48 mouse cellular contexts compared by ENCODE assay signal in the genomic region with DNA sequence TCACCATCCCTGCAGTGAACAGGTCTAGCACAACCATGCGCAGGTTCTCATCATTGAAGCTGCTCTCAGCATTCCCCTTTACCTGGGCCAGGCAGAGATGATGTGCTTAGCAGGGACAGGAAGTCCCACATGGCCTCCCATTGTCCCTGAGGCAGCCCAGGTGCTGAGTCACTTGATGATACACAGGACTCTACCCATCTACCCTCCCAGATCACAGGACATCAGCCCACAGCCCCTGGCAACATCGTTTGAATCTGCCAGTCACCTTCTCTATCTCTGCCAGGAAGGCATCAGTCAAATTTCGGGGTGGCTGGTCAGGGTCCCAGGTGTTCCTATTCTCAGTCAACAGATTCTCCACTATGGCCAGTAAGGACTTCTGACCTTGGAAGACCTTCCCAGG. TPM values are rescaled to one million over a fixed set of nuclear protein-coding genes. Genes with fewer than 3 reads are reported as not detected.
"Had no signal": no experiment of that assay in that cellular context is flagged by ENCODE, and none has a peak within 500 bp of the region (broad histone marks: within the 10 kb centered on the region; RNA-seq: fewer than 3 reads in every experiment).

No protein-coding gene starts in this region.

- H3K4me3 ChIP-seq: heart, embryonic 13.5 days; heart, embryonic 15.5 days; hindbrain, embryonic 10.5 days; hindbrain, embryonic 12.5 days; hindbrain, embryonic 13.5 days; hindbrain, embryonic 15.5 days; intestine, embryonic 15.5 days; kidney, embryonic 15.5 days; layer of hippocampus, adult 2 months; left cerebral cortex, adult 2 months had no signal

- H3K27ac ChIP-seq: heart, embryonic 13.5 days; heart, embryonic 15.5 days; hindbrain, embryonic 10.5 days; hindbrain, embryonic 12.5 days; hindbrain, embryonic 13.5 days; hindbrain, embryonic 14.5 days; hindbrain, embryonic 15.5 days; hindbrain, postnatal 0 days; intestine, embryonic 15.5 days; kidney, embryonic 15.5 days; kidney, postnatal 0 days; layer of hippocampus, adult 2 months; left cerebral cortex, adult 2 months had no signal

- H3K27me3 ChIP-seq: heart, embryonic 13.5 days; heart, embryonic 15.5 days; hindbrain, embryonic 12.5 days; hindbrain, embryonic 13.5 days; hindbrain, embryonic 15.5 days; intestine, embryonic 15.5 days; kidney, embryonic 15.5 days had no signal

- H3K36me3 ChIP-seq: heart, embryonic 13.5 days; heart, embryonic 15.5 days; hindbrain, embryonic 10.5 days; hindbrain, embryonic 12.5 days; hindbrain, embryonic 13.5 days; hindbrain, embryonic 15.5 days; intestine, embryonic 15.5 days; kidney, embryonic 15.5 days had no signal

- H3K4me1 ChIP-seq: heart, embryonic 13.5 days; heart, embryonic 15.5 days; hindbrain, embryonic 12.5 days; hindbrain, embryonic 13.5 days; hindbrain, embryonic 15.5 days; intestine, embryonic 15.5 days; kidney, embryonic 15.5 days had no signal

- DNase-seq: heart, postnatal 10 days; heart, postnatal 14 days; heart, postnatal 4 days; kidney, adult 11 months; kidney, adult 18-20 months; kidney, adult 2 months; kidney, adult 8-10 months; kidney, adult 9 months; kidney, postnatal 10 days; kidney, postnatal 14 days; kidney, postnatal 25 days; kidney, postnatal 36 days; kidney, postnatal 4 days; layer of hippocampus, adult 9-11 months; layer of hippocampus, postnatal 36 days had no signal

- H3K4me2 ChIP-seq: heart, embryonic 11.5 days; heart, embryonic 13.5 days; heart, embryonic 15.5 days; hindbrain, embryonic 12.5 days; hindbrain, embryonic 13.5 days; hindbrain, embryonic 14.5 days; hindbrain, embryonic 15.5 days; intestine, embryonic 15.5 days; kidney, embryonic 15.5 days had no signal

- ATAC-seq: hindbrain, embryonic 16.5 days; hindbrain, postnatal 0 days; inflammation-experienced regulatory T-cells, adult 6 months; intestine, embryonic 15.5 days; intestine, embryonic 16.5 days; intestine, postnatal 0 days had no signal

- H3K9ac ChIP-seq: heart, embryonic 13.5 days; heart, embryonic 15.5 days; hindbrain, embryonic 12.5 days; hindbrain, embryonic 13.5 days; hindbrain, embryonic 14.5 days; hindbrain, embryonic 15.5 days; intestine, embryonic 15.5 days; kidney, embryonic 15.5 days had no signal

- H3K9me3 ChIP-seq: heart, embryonic 13.5 days; heart, embryonic 15.5 days; hindbrain, embryonic 10.5 days; hindbrain, embryonic 12.5 days; hindbrain, embryonic 13.5 days; hindbrain, embryonic 15.5 days; intestine, embryonic 15.5 days; kidney, embryonic 15.5 days had no signal

RNA-seq across cellular contexts. Expression of a gene that starts 2.8 kb away (rescaled TPM):
- total RNA-seq: heart, postnatal 10 days; heart, postnatal 25 days; heart, postnatal 4 days; hematopoietic stem cell, adult 5-6 weeks; hindbrain, postnatal 0 days; layer of hippocampus, postnatal 14 days; layer of hippocampus, postnatal 25 days; layer of hippocampus, postnatal 36 days had no signal
- polyA plus RNA-seq: heart, embryonic 14.5 days; heart, embryonic 15.5 days; heart, postnatal 0 days; hindbrain, embryonic 10.5 days; hindbrain, embryonic 11.5 days; hindbrain, embryonic 12.5 days; hindbrain, embryonic 13.5 days; hindbrain, embryonic 14.5 days; hindbrain, embryonic 16.5 days; hindbrain, postnatal 0 days; inflammation-experienced regulatory T-cells, adult 6 months; intestine, embryonic 14.5 days; kidney, embryonic 14.5 days had no signal

RNA-seq across cellular contexts. Expression of a gene that starts 10.3 kb away (rescaled TPM):
- total RNA-seq: heart, postnatal 10 days; heart, postnatal 14 days; hematopoietic stem cell, adult 5-6 weeks; hindbrain, postnatal 0 days; layer of hippocampus, postnatal 10 days; layer of hippocampus, postnatal 14 days; layer of hippocampus, postnatal 36 days; left cerebral cortex, adult 2 months had no signal
- polyA plus RNA-seq: heart, embryonic 11.5 days; heart, embryonic 13.5 days; heart, embryonic 14.5 days; heart, embryonic 15.5 days; heart, embryonic 16.5 days; heart, postnatal 0 days; hindbrain, embryonic 10.5 days; hindbrain, embryonic 11.5 days; hindbrain, embryonic 12.5 days; hindbrain, embryonic 13.5 days; hindbrain, embryonic 14.5 days; hindbrain, embryonic 15.5 days; hindbrain, embryonic 16.5 days; hindbrain, postnatal 0 days; inflammation-experienced regulatory T-cells, adult 6 months; intestine, embryonic 14.5 days; intestine, embryonic 15.5 days; intestine, embryonic 16.5 days; intestine, postnatal 0 days; kidney, adult 2 months; kidney, embryonic 14.5 days; kidney, embryonic 15.5 days; kidney, embryonic 16.5 days; kidney, postnatal 0 days; large intestine, adult 2 months had no signal

RNA-seq across cellular contexts. Expression of a gene that starts 29.1 kb away (rescaled TPM):
- total RNA-seq: heart, postnatal 10 days; heart, postnatal 14 days; heart, postnatal 25 days; hematopoietic stem cell, adult 5-6 weeks; hindbrain, postnatal 0 days; layer of hippocampus, adult 18-20 months; layer of hippocampus, adult 2 months; layer of hippocampus, postnatal 10 days; layer of hippocampus, postnatal 14 days; layer of hippocampus, postnatal 36 days; left cerebral cortex, adult 18-20 months; left cerebral cortex, adult 2 months had no signal
- polyA plus RNA-seq: heart, embryonic 11.5 days; heart, embryonic 13.5 days; heart, embryonic 14.5 days; heart, embryonic 15.5 days; heart, embryonic 16.5 days; heart, postnatal 0 days; hindbrain, embryonic 10.5 days; hindbrain, embryonic 11.5 days; hindbrain, embryonic 12.5 days; hindbrain, embryonic 13.5 days; hindbrain, embryonic 14.5 days; hindbrain, embryonic 15.5 days; hindbrain, embryonic 16.5 days; hindbrain, postnatal 0 days; inflammation-experienced regulatory T-cells, adult 6 months; intestine, embryonic 14.5 days; intestine, postnatal 0 days; kidney, postnatal 0 days had no signal
